Mouse (Mus musculus): ENCODE measurements around the gene Nectin3.

Gene Nectin3

GRCm38 (mm10) chr16:46498421-46498789, at the start of gene Nectin3:
TSS of gene Nectin3 (minus strand) at chr16:46498525.
- no peak for DNase-seq (ENCODE audit: low spot score in 2 of 2)

- DNase-seq (ENCODE audit: low spot score in 2 of 2) = no peak
Observed at GRCm38 (mm10) chr16:46538092-46538491, 39.8 kb upstream of the Nectin3 start.

GRCm38 (mm10) chr16:46532465-46533254, 34.3 kb upstream of the Nectin3 start:
- no peak for DNase-seq (ENCODE audit: low spot score in 2 of 2)

GRCm38 (mm10) chr16:46531023-46531422, 32.7 kb upstream of the Nectin3 start:
- DNase-seq (ENCODE audit: low spot score in 2 of 2) = no peak

GRCm38 (mm10) chr16:46520885-46521417, 22.6 kb upstream of the Nectin3 start:
- no peak for DNase-seq (ENCODE audit: low spot score in 2 of 2)

GRCm38 (mm10) chr16:46519606-46520005, 21.3 kb upstream of the Nectin3 start:
- DNase-seq (ENCODE audit: low spot score in 2 of 2) = no peak

- DNase-seq (ENCODE audit: low spot score in 2 of 2) = no peak
Observed at GRCm38 (mm10) chr16:46507944-46508333, 9.6 kb upstream of the Nectin3 start.

GRCm38 (mm10) chr16:46507260-46507943, 9.1 kb upstream of the Nectin3 start:
- DNase-seq (ENCODE audit: low spot score in 2 of 2) = no peak

GRCm38 (mm10) chr16:46504006-46504405, 5.7 kb upstream of the Nectin3 start:
- DNase-seq (ENCODE audit: low spot score in 2 of 2) = no peak

GRCm38 (mm10) chr16:46502311-46502710, 4.0 kb upstream of the Nectin3 start:
- no peak for DNase-seq (ENCODE audit: low spot score in 2 of 2)

- no peak for DNase-seq (ENCODE audit: low spot score in 2 of 2)
Observed at GRCm38 (mm10) chr16:46500759-46501158, 2.4 kb upstream of the Nectin3 start.

GRCm38 (mm10) chr16:46497686-46498420, 472 bp downstream of the Nectin3 start:
- peak; percentile 65 to 72 for DNase-seq (ENCODE audit: low spot score in 2 of 2)

- DNase-seq (ENCODE audit: low spot score in 2 of 2) = peak; percentile 88 to 91
Observed at GRCm38 (mm10) chr16:46496889-46497685, 1.2 kb downstream of the Nectin3 start.

- DNase-seq (ENCODE audit: low spot score in 2 of 2) = peak; percentile 31 to 52
Observed at GRCm38 (mm10) chr16:46496031-46496868, 2.1 kb downstream of the Nectin3 start.

GRCm38 (mm10) chr16:46495201-46495600, 3.1 kb downstream of the Nectin3 start:
- DNase-seq (ENCODE audit: low spot score in 2 of 2) = no peak

GRCm38 (mm10) chr16:46487436-46488097, 10.8 kb downstream of the Nectin3 start:
- DNase-seq (ENCODE audit: low spot score in 2 of 2) = peak; percentile 75 to 79

GRCm38 (mm10) chr16:46477336-46477735, 21.0 kb downstream of the Nectin3 start:
- no peak for DNase-seq (ENCODE audit: low spot score in 2 of 2)

GRCm38 (mm10) chr16:46451421-46451820, 46.9 kb downstream of the Nectin3 start:
- no peak for DNase-seq (ENCODE audit: low spot score in 2 of 2)

- DNase-seq (ENCODE audit: low spot score in 2 of 2) = no peak
Observed at GRCm38 (mm10) chr16:46449013-46449412, 49.3 kb downstream of the Nectin3 start.

- no peak for DNase-seq (ENCODE audit: low spot score in 2 of 2)
Observed at GRCm38 (mm10) chr16:46431317-46431716, 67.0 kb downstream of the Nectin3 start.
